Mouse (Mus musculus): ENCODE data around the gene Arnt. TPM values are rescaled to one million over a fixed set of nuclear protein-coding genes. Genes with fewer than 3 reads are reported as not detected.

Gene Arnt
- polyA plus RNA-seq, 1 experiment from 2014 or later = 52.3 TPM

- no peak overlapping the region for H3K27ac ChIP-seq
- no peaks in the 10 kb centered on the region for H3K9me3 ChIP-seq
- H3K4me2 ChIP-seq = no peak overlapping the region
- H3K4me3 ChIP-seq = no peak overlapping the region
- H3K36me3 ChIP-seq = peaks cover 41% of the 10 kb centered on the region
- H3K27me3 ChIP-seq = no peaks in the 10 kb centered on the region
- no peak overlapping the region for H3K9ac ChIP-seq
- no peaks in the 10 kb centered on the region for H3K4me1 ChIP-seq
- no peak for ATAC-seq (ENCODE audit: insufficient number of reproducible peaks, low FRiP score, low TSS enrichment, low read depth)
Measured at GRCm38 (mm10) chr3:95463852-95464251, 29.7 kb downstream of the Arnt start.

GRCm38 (mm10) chr3:95478966-95479365 lies 44.8 kb downstream of the Arnt start:
- Histone ChIP-seq H3K4me2 (no peak overlapping the region), H3K27ac (no peak overlapping the region), H3K9me3 (no peaks in the 10 kb centered on the region), H3K36me3 (peaks cover 75% of the 10 kb centered on the region), H3K4me1 (no peaks in the 10 kb centered on the region), H3K27me3 (no peaks in the 10 kb centered on the region), H3K4me3 (no peak overlapping the region), H3K9ac (no peak overlapping the region)
- WGBS = 97% methylated on average over 1 of the region's 1 CpGs
- no peak for ATAC-seq (ENCODE audit: insufficient number of reproducible peaks, low FRiP score, low TSS enrichment, low read depth)

DNA sequence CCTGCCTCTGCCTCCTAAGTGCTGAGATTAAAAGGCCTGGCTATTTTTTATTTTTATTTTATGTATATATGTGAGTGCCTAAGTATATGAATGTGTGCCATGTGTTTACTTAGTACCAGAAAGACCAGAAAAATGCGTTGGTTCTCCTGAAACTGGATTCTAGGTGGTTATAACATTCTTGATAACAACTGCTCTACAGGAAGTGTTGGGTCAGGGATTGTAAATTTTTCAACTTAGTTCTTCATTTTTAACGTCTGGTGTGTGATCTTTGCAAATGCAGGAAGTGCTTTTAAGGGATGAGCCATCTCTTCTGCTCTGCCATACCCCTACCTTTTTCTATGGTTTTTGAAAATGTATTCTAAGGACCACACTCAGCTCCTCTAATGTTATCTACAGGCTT lies 52.2 kb downstream of the Arnt start:
- Histone ChIP-seq H3K4me2 (no peak overlapping the region), H3K27me3 (no peaks in the 10 kb centered on the region), H3K9ac (no peak overlapping the region), H3K4me3 (no peak overlapping the region), H3K27ac (no peak overlapping the region), H3K36me3 (peaks cover 71% of the 10 kb centered on the region), H3K4me1 (no peaks in the 10 kb centered on the region), H3K9me3 (no peaks in the 10 kb centered on the region)
- no peak for ATAC-seq (ENCODE audit: insufficient number of reproducible peaks, low FRiP score, low TSS enrichment, low read depth)
- 83% methylated on average over 2 of the region's 2 CpGs for WGBS

DNA sequence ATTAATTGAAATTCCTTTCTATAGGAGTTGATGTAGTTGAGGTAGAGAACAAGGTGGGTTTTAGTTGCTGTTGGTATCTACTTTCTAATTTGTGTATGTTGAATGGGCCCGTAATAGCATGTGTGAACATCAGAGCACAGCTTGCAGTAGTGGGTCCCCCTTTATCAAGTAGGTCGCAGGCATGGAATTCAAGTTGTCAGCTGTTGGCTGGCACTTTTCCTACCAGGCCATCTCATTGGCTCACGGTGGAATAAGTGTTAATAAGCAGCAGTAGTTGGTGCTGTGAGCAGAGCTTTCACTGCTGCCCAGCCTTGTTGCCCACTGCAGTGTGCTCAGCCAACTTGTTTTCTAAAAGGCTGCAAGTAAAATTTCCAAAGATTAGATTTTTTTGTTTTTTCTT lies 54.5 kb downstream of the Arnt start:
- H3K9me3 ChIP-seq = no peaks in the 10 kb centered on the region
- H3K9ac ChIP-seq = no peak overlapping the region
- H3K27me3 ChIP-seq = no peaks in the 10 kb centered on the region
- no peak for ATAC-seq (ENCODE audit: insufficient number of reproducible peaks, low FRiP score, low TSS enrichment, low read depth)
- no peak overlapping the region for H3K4me3 ChIP-seq
- peaks cover 74% of the 10 kb centered on the region for H3K36me3 ChIP-seq
- H3K4me2 ChIP-seq = no peak overlapping the region
- H3K27ac ChIP-seq = no peak overlapping the region
- no peaks in the 10 kb centered on the region for H3K4me1 ChIP-seq
- 90% methylated on average over 3 of the region's 3 CpGs for WGBS

- H3K27me3 ChIP-seq = no peaks in the 10 kb centered on the region
- H3K4me3 ChIP-seq = no peak overlapping the region
- peaks cover 82% of the 10 kb centered on the region for H3K36me3 ChIP-seq
- no peaks in the 10 kb centered on the region for H3K4me1 ChIP-seq
- H3K9me3 ChIP-seq = no peaks in the 10 kb centered on the region
- ATAC-seq (ENCODE audit: insufficient number of reproducible peaks, low FRiP score, low TSS enrichment, low read depth) = no peak
- H3K9ac ChIP-seq = no peak overlapping the region
- no peak overlapping the region for H3K4me2 ChIP-seq
- no peak overlapping the region for H3K27ac ChIP-seq
- 88% methylated on average over 2 of the region's 2 CpGs for WGBS
Measured at GRCm38 (mm10) chr3:95490238-95490637, 56.0 kb downstream of the Arnt start.

GRCm38 (mm10) chr3:95494342-95494741 lies 60.2 kb downstream of the Arnt start:
- Histone ChIP-seq H3K4me1 (peaks cover 6% of the 10 kb centered on the region), H3K4me2 (no peak overlapping the region), H3K27me3 (no peaks in the 10 kb centered on the region), H3K4me3 (no peak overlapping the region), H3K36me3 (peaks cover 58% of the 10 kb centered on the region), H3K27ac (no peak overlapping the region), H3K9me3 (no peaks in the 10 kb centered on the region), H3K9ac (no peak overlapping the region)
- 38% methylated on average over 6 of the region's 6 CpGs for WGBS
- no peak for ATAC-seq (ENCODE audit: insufficient number of reproducible peaks, low FRiP score, low TSS enrichment, low read depth)

DNA sequence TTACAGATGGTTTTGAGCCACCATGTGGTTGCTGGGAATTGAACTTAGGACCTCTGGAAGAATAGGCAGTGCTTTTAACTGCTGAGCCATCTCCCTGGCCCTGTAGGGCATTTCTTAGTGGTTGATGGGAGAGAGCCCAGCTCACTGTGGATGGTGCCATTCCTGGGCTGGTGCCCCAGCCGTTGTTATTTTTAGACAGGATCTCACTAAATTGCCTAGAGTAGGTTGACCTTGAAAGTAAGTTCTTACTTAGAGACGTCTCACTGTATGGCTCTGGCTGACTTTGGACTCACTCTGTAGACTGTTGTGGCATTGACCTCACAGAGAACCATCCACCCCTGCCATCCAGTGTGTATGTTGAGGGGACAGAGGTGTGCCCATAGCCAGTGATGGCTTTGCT lies 64.0 kb downstream of the Arnt start:
- Histone ChIP-seq H3K27me3 (no peaks in the 10 kb centered on the region), H3K9me3 (no peaks in the 10 kb centered on the region), H3K9ac (no peak overlapping the region), H3K4me2 (0 out of 2 replicates have a peak overlapping the region, but pooled peaks have one; percentile 48), H3K4me3 (no peak overlapping the region), H3K36me3 (peaks cover 37% of the 10 kb centered on the region), H3K27ac (0 out of 2 replicates have a peak overlapping the region, but pooled peaks have one; percentile 30), H3K4me1 (peaks cover 6% of the 10 kb centered on the region)
- 73% methylated on average over 2 of the region's 2 CpGs for WGBS
- no peak for ATAC-seq (ENCODE audit: insufficient number of reproducible peaks, low FRiP score, low TSS enrichment, low read depth)

GRCm38 (mm10) chr3:95499024-95499423 lies 64.8 kb downstream of the Arnt start, which contains the start of gene Ctsk:
Gene Ctsk, plus strand, starts transcription at chr3:95499256.
- no peaks in the 10 kb centered on the region for H3K27me3 ChIP-seq
- H3K4me3 ChIP-seq = peak within 1 kb of the TSS; percentile 37
- H3K9ac ChIP-seq = peak within 1 kb of the TSS; percentile 31; the same call in 1 of the 2 replicates
- H3K9me3 ChIP-seq = no peaks in the 10 kb centered on the region
- peak within 1 kb of the TSS; percentile 85 for H3K27ac ChIP-seq
- peak within 1 kb of the TSS; percentile 48 for H3K4me2 ChIP-seq
- peaks cover 6% of the 10 kb centered on the region for H3K4me1 ChIP-seq
- 39% methylated on average over 7 of the region's 7 CpGs for whole genome bisulfite sequencing
- 0 out of 2 replicates have a peak, but pooled peaks have one; percentile 48 for ATAC-seq (ENCODE audit: insufficient number of reproducible peaks, low FRiP score, low TSS enrichment, low read depth)
- peaks cover 31% of the 10 kb centered on the region for H3K36me3 ChIP-seq

DNA sequence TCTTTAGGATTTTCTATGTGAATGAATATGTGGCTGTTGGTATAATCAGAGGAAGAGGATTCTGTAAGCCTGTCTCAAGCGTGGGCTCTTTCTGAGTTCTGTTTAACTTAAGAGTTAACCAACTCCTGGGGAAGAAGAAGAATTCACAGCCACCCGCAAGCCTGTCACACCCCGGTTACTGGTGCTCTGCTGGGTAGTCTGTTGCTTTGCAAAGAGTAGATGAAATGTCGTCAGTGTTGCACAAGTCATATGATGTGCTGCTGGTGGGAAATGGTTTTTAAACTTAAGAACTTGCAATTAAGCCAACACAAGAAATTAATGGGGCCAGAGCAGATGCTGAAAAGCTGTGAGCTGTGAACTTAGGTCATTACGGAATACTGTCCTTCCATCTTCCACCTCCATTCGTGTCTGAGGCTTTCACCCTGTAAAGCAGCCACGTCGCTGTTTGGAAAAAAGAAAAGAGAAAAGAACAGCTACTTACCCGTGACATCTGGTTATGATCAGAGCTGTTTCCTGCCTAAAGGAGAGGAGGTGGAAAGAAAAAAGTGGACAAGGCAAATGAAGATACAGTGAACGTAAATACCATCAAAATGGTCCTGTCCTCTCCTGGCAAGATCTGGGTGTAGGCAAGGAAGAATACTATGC lies 65.4 kb downstream of the Arnt start:
- Histone ChIP-seq H3K4me1 (peaks cover 6% of the 10 kb centered on the region), H3K27ac (peak overlapping the region; percentile 85), H3K36me3 (peaks cover 25% of the 10 kb centered on the region), H3K4me2 (peak overlapping the region; percentile 48), H3K27me3 (no peaks in the 10 kb centered on the region), H3K9me3 (no peaks in the 10 kb centered on the region), H3K9ac (peak overlapping the region; percentile 31; the same call in 1 of the 2 replicates), H3K4me3 (peak overlapping the region; percentile 37)
- 20% methylated on average over 10 of the region's 10 CpGs for WGBS
- ATAC-seq (ENCODE audit: insufficient number of reproducible peaks, low FRiP score, low TSS enrichment, low read depth) = no peak; the same call in 1 of the 2 replicates

- H3K36me3 ChIP-seq = peaks cover 20% of the 10 kb centered on the region
- ATAC-seq (ENCODE audit: insufficient number of reproducible peaks, low FRiP score, low TSS enrichment, low read depth) = no peak
- no peaks in the 10 kb centered on the region for H3K27me3 ChIP-seq
- H3K9me3 ChIP-seq = no peaks in the 10 kb centered on the region
- peaks cover 6% of the 10 kb centered on the region for H3K4me1 ChIP-seq
- no peak overlapping the region for H3K27ac ChIP-seq
- H3K9ac ChIP-seq = no peak overlapping the region
- 72% methylated on average over 2 of the region's 2 CpGs for WGBS
- no peak overlapping the region for H3K4me2 ChIP-seq
- no peak overlapping the region for H3K4me3 ChIP-seq
Measured at GRCm38 (mm10) chr3:95502312-95502711, 68.1 kb downstream of the Arnt start.

GRCm38 (mm10) chr3:95509348-95509747 lies 75.2 kb downstream of the Arnt start:
- Histone ChIP-seq H3K27me3 (no peaks in the 10 kb centered on the region), H3K9me3 (no peaks in the 10 kb centered on the region), H3K4me1 (no peaks in the 10 kb centered on the region), H3K9ac (no peak overlapping the region), H3K36me3 (peaks cover 20% of the 10 kb centered on the region; the same call in 1 of the 2 replicates), H3K27ac (no peak overlapping the region), H3K4me3 (no peak overlapping the region), H3K4me2 (no peak overlapping the region)
- WGBS = 52% methylated on average over 6 of the region's 6 CpGs
- no peak for ATAC-seq (ENCODE audit: insufficient number of reproducible peaks, low FRiP score, low TSS enrichment, low read depth)

- H3K27me3 ChIP-seq = no peaks in the 10 kb centered on the region
- 74% methylated on average over 9 of the region's 9 CpGs for WGBS
- ATAC-seq (ENCODE audit: insufficient number of reproducible peaks, low FRiP score, low TSS enrichment, low read depth) = no peak
- peaks cover 15% of the 10 kb centered on the region; the same call in 1 of the 2 replicates for H3K36me3 ChIP-seq
- no peak overlapping the region for H3K4me2 ChIP-seq
- no peak overlapping the region for H3K27ac ChIP-seq
- H3K9ac ChIP-seq = no peak overlapping the region
- no peaks in the 10 kb centered on the region for H3K9me3 ChIP-seq
- H3K4me1 ChIP-seq = no peaks in the 10 kb centered on the region
- H3K4me3 ChIP-seq = no peak overlapping the region
Measured at GRCm38 (mm10) chr3:95511611-95512180, 77.5 kb downstream of the Arnt start.

Measured in limb, embryonic 15.5 days (tissue).